In the genomic region with DNA sequence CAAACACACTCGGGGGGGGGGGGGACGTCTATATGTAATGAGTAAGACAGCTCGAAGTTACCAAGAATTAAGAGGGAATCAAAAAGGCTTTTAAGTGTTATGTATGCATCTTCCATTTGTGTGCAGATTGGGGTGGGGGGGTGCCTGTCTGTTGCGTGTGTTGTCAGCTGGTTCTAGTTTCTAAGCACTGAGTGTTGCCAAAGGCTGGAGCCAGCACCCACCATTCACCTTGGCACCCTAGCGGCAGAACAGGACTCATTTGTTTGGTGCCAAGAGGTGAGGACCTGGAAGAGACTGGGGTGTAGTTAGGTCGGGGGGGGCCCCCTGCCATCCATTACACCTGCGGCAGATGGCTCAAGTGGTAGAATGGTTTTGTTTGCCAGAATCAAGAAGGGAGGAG, we compare ENCODE assay signal across 9 mouse cellular contexts.
A peak's percentile ranks its signal among the peaks of the same experiment; 100 is the strongest.
DNase-seq lines count a peak whose midpoint lies in the region; ATAC-seq and TF ChIP-seq lines count a peak whose summit lies in the region.
"Had no signal": no experiment of that assay in that cellular context is flagged by ENCODE, and none has a peak within 500 bp of the region (broad histone marks: within the 10 kb centered on the region; RNA-seq: fewer than 3 reads in every experiment).

No protein-coding gene starts in this region.

- no peak for TF ChIP-seq POLR2A in heart, adult 2 months (IDR thresholded peaks at IDR 0.05; ENCODE audit: insufficient read depth, low read depth, low read length)

- H3K9me3 ChIP-seq in embryonic facial prominence, embryonic 12.5 days, result no peaks in the 10 kb centered on the region
- H3K9me3 ChIP-seq in hindbrain, postnatal 0 days (ENCODE audit: low read length), result no peaks in the 10 kb centered on the region
- H3K9me3 ChIP-seq in neural tube, embryonic 14.5 days (ENCODE audit: control insufficient read depth, low read length), result no peaks in the 10 kb centered on the region
- H3K9me3 ChIP-seq: megakaryocyte, embryonic 14.5 days had no signal

- 0 out of 2 replicates have a peak, but pooled peaks cover 6% of the 10 kb centered on the region for H3K4me1 ChIP-seq in embryonic facial prominence, embryonic 12.5 days
- peaks cover 7% of the 10 kb centered on the region; the same call in 1 of the 2 replicates for H3K4me1 ChIP-seq in hindbrain, postnatal 0 days (ENCODE audit: insufficient read depth, low read length)
- peaks cover 3% of the 10 kb centered on the region; the same call in 1 of the 2 replicates for H3K4me1 ChIP-seq in neural tube, embryonic 14.5 days (ENCODE audit: control insufficient read depth, insufficient read depth, low read length)
- H3K4me1 ChIP-seq in heart, adult 2 months (ENCODE audit: control insufficient read depth, insufficient read depth, low read length), result no peaks in the 10 kb centered on the region

- intact Hi-C loops in heart, postnatal 14 days (cut with DNase I), result no loop called here
- intact Hi-C loops in heart, adult 2 months (cut with DNase I), result no loop called here

- H3K79me2 ChIP-seq in heart, adult 2 months (replicated peaks; ENCODE audit: control insufficient read depth, insufficient read depth, low read length), result no peaks in the 10 kb centered on the region

- TF ChIP-seq EP300 in heart, adult 2 months (IDR thresholded peaks at IDR 0.05; ENCODE audit: insufficient read depth, low read depth, low read length), result no peak

- no peak for ATAC-seq in embryonic facial prominence, embryonic 12.5 days (ENCODE audit: insufficient number of reproducible peaks, insufficient read depth, low FRiP score, low TSS enrichment)
- peak; percentile 36 for ATAC-seq in hindbrain, postnatal 0 days
- peak; percentile 10; the same call in 1 of the 2 replicates for ATAC-seq in neural tube, embryonic 14.5 days (ENCODE audit: low read depth)
- no peak for ATAC-seq in CD4-positive, CD25-positive, alpha-beta regulatory T cell, adult 4 months

- H3K9ac ChIP-seq in embryonic facial prominence, embryonic 12.5 days, result no peak overlapping the region
- H3K9ac ChIP-seq in hindbrain, postnatal 0 days (replicated peaks; ENCODE audit: low read length), result peak overlapping the region; percentile 100
- peak overlapping the region; percentile 100 for H3K9ac ChIP-seq in neural tube, embryonic 14.5 days (replicated peaks; ENCODE audit: low read depth, low read length)
- no peak overlapping the region for H3K9ac ChIP-seq in heart, adult 2 months (ENCODE audit: low read depth, low read length)

- H3K36me3 ChIP-seq in embryonic facial prominence, embryonic 12.5 days, result no peaks in the 10 kb centered on the region
- no peaks in the 10 kb centered on the region for H3K36me3 ChIP-seq in hindbrain, postnatal 0 days (ENCODE audit: insufficient read depth, low read length)
- H3K36me3 ChIP-seq in neural tube, embryonic 14.5 days (ENCODE audit: control insufficient read depth, insufficient read depth, low read length), result no peaks in the 10 kb centered on the region
- no peaks in the 10 kb centered on the region for H3K36me3 ChIP-seq in heart, adult 2 months (ENCODE audit: control insufficient read depth, insufficient read depth, low read length)

- H3K4me2 ChIP-seq in embryonic facial prominence, embryonic 12.5 days (replicated peaks), result 0 out of 2 replicates have a peak overlapping the region, but pooled peaks have one; percentile 11
- peak overlapping the region; percentile 89 for H3K4me2 ChIP-seq in hindbrain, postnatal 0 days (ENCODE audit: low read depth, low read length)
- H3K4me2 ChIP-seq in neural tube, embryonic 14.5 days (ENCODE audit: low read depth, low read length), result peak overlapping the region; percentile 81

- WGBS in embryonic facial prominence, embryonic 12.5 days, result 5% methylated on average over 7 of the region's 7 CpGs
- 5% methylated on average over 7 of the region's 7 CpGs for WGBS in hindbrain, postnatal 0 days
- WGBS in neural tube, embryonic 14.5 days, result 1% methylated on average over 7 of the region's 7 CpGs
- WGBS in heart, adult 2 months, result 7% methylated on average over 7 of the region's 7 CpGs

- H3K4me3 ChIP-seq in layer of hippocampus, adult 2 months, result peak overlapping the region; percentile 88
- 0 out of 2 replicates have a peak overlapping the region, but pooled peaks have one; percentile 9 for H3K4me3 ChIP-seq in embryonic facial prominence, embryonic 12.5 days
- peak overlapping the region; percentile 79 for H3K4me3 ChIP-seq in hindbrain, postnatal 0 days (ENCODE audit: low read length)
- H3K4me3 ChIP-seq in neural tube, embryonic 14.5 days (ENCODE audit: low read depth, low read length), result peak overlapping the region; percentile 90
- no peak overlapping the region for H3K4me3 ChIP-seq in heart, adult 2 months

- H3K27ac ChIP-seq in layer of hippocampus, adult 2 months, result peak overlapping the region; percentile 100
- H3K27ac ChIP-seq in embryonic facial prominence, embryonic 12.5 days, result no peak overlapping the region
- peak overlapping the region; percentile 99 for H3K27ac ChIP-seq in hindbrain, postnatal 0 days
- H3K27ac ChIP-seq in neural tube, embryonic 14.5 days (ENCODE audit: low read depth, low read length), result peak overlapping the region; percentile 100
- H3K27ac ChIP-seq in heart, adult 2 months, result no peak overlapping the region

- peaks cover 80% of the 10 kb centered on the region for H3K27me3 ChIP-seq in embryonic facial prominence, embryonic 12.5 days
- H3K27me3 ChIP-seq in hindbrain, postnatal 0 days (ENCODE audit: insufficient read depth, low read length), result no peaks in the 10 kb centered on the region
- H3K27me3 ChIP-seq in neural tube, embryonic 14.5 days (ENCODE audit: control insufficient read depth, insufficient read depth, low read length), result no peaks in the 10 kb centered on the region
- H3K27me3 ChIP-seq in heart, adult 2 months (ENCODE audit: control insufficient read depth, insufficient read depth, low read length), result peaks cover 23% of the 10 kb centered on the region

- DNase-seq in layer of hippocampus, adult 2 months (ENCODE audit: low spot score in 2 of 2), result no peak
- no peak for DNase-seq in layer of hippocampus, adult 9-11 months
- DNase-seq in hindbrain, postnatal 0 days (ENCODE audit: low spot score), result peak; percentile 79
- DNase-seq in heart, postnatal 14 days, result no peak
- DNase-seq in heart, adult 2 months, result no peak

- TF ChIP-seq CTCF in layer of hippocampus, adult 2 months (conservative IDR thresholded peaks at IDR 0.05), result peak; percentile 60
- peak; percentile 56 for TF ChIP-seq CTCF in hindbrain, postnatal 0 days (IDR thresholded peaks at IDR 0.05; ENCODE audit: low read depth)
- TF ChIP-seq CTCF in heart, adult 2 months (IDR thresholded peaks at IDR 0.05), result no peak

Comparison
In these comparisons a context has a peak if more than half of its experiments do, and no peak if none do; other contexts are left out.
1. H3K27ac ChIP-seq: peak in layer of hippocampus, adult 2 months (single experiment), hindbrain, postnatal 0 days (single experiment) and neural tube, embryonic 14.5 days (single experiment); none in embryonic facial prominence, embryonic 12.5 days (single experiment) and heart, adult 2 months (single experiment).
2. ATAC-seq: peak in hindbrain, postnatal 0 days (single experiment) and neural tube, embryonic 14.5 days (single experiment); none in embryonic facial prominence, embryonic 12.5 days (single experiment) and CD4-positive, CD25-positive, alpha-beta regulatory T cell, adult 4 months (single experiment).
3. H3K4me2 ChIP-seq: peak in every context shown above with its lines; median percentile 89 in hindbrain, postnatal 0 days; 81 in neural tube, embryonic 14.5 days; 11 in embryonic facial prominence, embryonic 12.5 days.
4. H3K9ac ChIP-seq: peak in hindbrain, postnatal 0 days (single experiment) and neural tube, embryonic 14.5 days (single experiment); none in embryonic facial prominence, embryonic 12.5 days (single experiment) and heart, adult 2 months (single experiment).